ENCODE assay signal across 17 mouse cellular contexts in genomic region chr13:91974154-91974553, GRCm38 (mm10).
DNase-seq lines count a peak whose midpoint lies in the region; ATAC-seq lines count a peak whose summit lies in the region.
"Had no signal": no experiment of that assay in that cellular context is flagged by ENCODE, and none has a peak within 500 bp of the region (broad histone marks: within the 10 kb centered on the region; RNA-seq: fewer than 3 reads in every experiment).

No protein-coding gene starts in this region.

- H3K36me3 ChIP-seq in embryonic facial prominence, embryonic 13.5 days, result no peaks in the 10 kb centered on the region
- H3K36me3 ChIP-seq in embryonic facial prominence, embryonic 10.5 days (replicated peaks), result no peaks in the 10 kb centered on the region
- H3K36me3 ChIP-seq: heart, embryonic 15.5 days; hindbrain, embryonic 12.5 days; intestine, embryonic 15.5 days; kidney, embryonic 15.5 days; midbrain, embryonic 15.5 days had no signal

- no peak overlapping the region for H3K4me3 ChIP-seq in embryonic facial prominence, embryonic 13.5 days
- no peak overlapping the region for H3K4me3 ChIP-seq in embryonic facial prominence, embryonic 10.5 days
- H3K4me3 ChIP-seq: heart, embryonic 15.5 days; hindbrain, embryonic 12.5 days; intestine, embryonic 15.5 days; kidney, embryonic 15.5 days; midbrain, embryonic 15.5 days had no signal

- no peak overlapping the region for H3K9ac ChIP-seq in embryonic facial prominence, embryonic 13.5 days
- H3K9ac ChIP-seq: heart, embryonic 15.5 days; hindbrain, embryonic 12.5 days; intestine, embryonic 15.5 days; kidney, embryonic 15.5 days; midbrain, embryonic 15.5 days had no signal

- H3K27me3 ChIP-seq in embryonic facial prominence, embryonic 13.5 days, result no peaks in the 10 kb centered on the region
- H3K27me3 ChIP-seq in embryonic facial prominence, embryonic 10.5 days (replicated peaks; ENCODE audit: low read depth, poor library complexity, severe bottlenecking), result no peaks in the 10 kb centered on the region
- H3K27me3 ChIP-seq: heart, embryonic 15.5 days; hindbrain, embryonic 12.5 days; intestine, embryonic 15.5 days; kidney, embryonic 15.5 days; midbrain, embryonic 15.5 days had no signal

- intact Hi-C loops in left cerebral cortex, postnatal 10 days (cut with DNase I), result no loop called here

- DNase-seq in embryonic facial prominence, embryonic 10.5 days (ENCODE audit: low spot score), result no peak
- DNase-seq in left cerebral cortex, adult 11 months (ENCODE audit: low spot score), result peak; percentile 54
- DNase-seq in left cerebral cortex, postnatal 10 days (ENCODE audit: extremely low spot score in 1 of 2, low spot score in 2 of 2), result no peak
- peak; percentile 73 to 77 for DNase-seq in frontal cortex, adult 2 months (ENCODE audit: extremely low spot score in 1 of 2, low spot score in 1 of 2)
- no peak for DNase-seq in adipocyte (ENCODE audit: low spot score)
- DNase-seq: cerebellum, adult 11 months; heart, adult 11 months; lung, adult 2 months; thymus, postnatal 25 days had no signal

- peaks cover 4% of the 10 kb centered on the region for H3K4me1 ChIP-seq in embryonic facial prominence, embryonic 13.5 days
- H3K4me1 ChIP-seq in embryonic facial prominence, embryonic 10.5 days, result no peaks in the 10 kb centered on the region
- H3K4me1 ChIP-seq: heart, embryonic 15.5 days; hindbrain, embryonic 12.5 days; intestine, embryonic 15.5 days; kidney, embryonic 15.5 days; midbrain, embryonic 15.5 days had no signal

- ATAC-seq in embryonic facial prominence, embryonic 13.5 days (ENCODE audit: insufficient number of reproducible peaks, insufficient read depth, low FRiP score, low TSS enrichment, low read depth), result no peak
- peak; percentile 93 for ATAC-seq in megakaryocyte, adult 5-6 weeks (ENCODE audit: poor library complexity, severe bottlenecking)
- ATAC-seq in erythroblast, adult 5-6 weeks (replicated peaks; ENCODE audit: low FRiP score, poor library complexity, severe bottlenecking), result no peak
- ATAC-seq: intestine, embryonic 15.5 days; midbrain, embryonic 15.5 days had no signal

- WGBS in embryonic facial prominence, embryonic 13.5 days, result 75% methylated on average over 1 of the region's 1 CpGs
- WGBS in embryonic facial prominence, embryonic 10.5 days, result 94% methylated on average over 1 of the region's 1 CpGs

- peak overlapping the region; percentile 39; the same call in 1 of the 2 replicates for H3K27ac ChIP-seq in embryonic facial prominence, embryonic 13.5 days
- no peak overlapping the region for H3K27ac ChIP-seq in embryonic facial prominence, embryonic 10.5 days (replicated peaks)
- H3K27ac ChIP-seq: heart, embryonic 15.5 days; hindbrain, embryonic 12.5 days; intestine, embryonic 15.5 days; kidney, embryonic 15.5 days; midbrain, embryonic 15.5 days had no signal

- no peaks in the 10 kb centered on the region for H3K9me3 ChIP-seq in embryonic facial prominence, embryonic 13.5 days
- no peaks in the 10 kb centered on the region for H3K9me3 ChIP-seq in embryonic facial prominence, embryonic 10.5 days
- H3K9me3 ChIP-seq: heart, embryonic 15.5 days; hindbrain, embryonic 12.5 days; intestine, embryonic 15.5 days; kidney, embryonic 15.5 days; midbrain, embryonic 15.5 days had no signal

- H3K4me2 ChIP-seq in embryonic facial prominence, embryonic 13.5 days, result no peak overlapping the region
- H3K4me2 ChIP-seq: heart, embryonic 15.5 days; hindbrain, embryonic 12.5 days; intestine, embryonic 15.5 days; kidney, embryonic 15.5 days; midbrain, embryonic 15.5 days had no signal

Comparison
In these comparisons a context has a peak if more than half of its experiments do, and no peak if none do; other contexts are left out.
1. DNase-seq: peak in left cerebral cortex, adult 11 months (single experiment) and frontal cortex, adult 2 months (2 of 2); none in embryonic facial prominence, embryonic 10.5 days (single experiment), left cerebral cortex, postnatal 10 days (0 of 2) and adipocyte (single experiment).